Mouse (Mus musculus) cerebellum, adult 18-20 months (tissue): Measurements from ENCODE around the gene Hist1h2bg.
"Not testable (repeated sequence)": the region's sequence is repeated elsewhere in the genome, so short reads cannot be mapped to it uniquely, and the experiment has no call there.

ENCODE experiments used
- DNase-seq, 2 experiments: peaks; one replicate each; pipeline ENCODE4 v3.0.0; 2021

Gene Hist1h2bg

DNA sequence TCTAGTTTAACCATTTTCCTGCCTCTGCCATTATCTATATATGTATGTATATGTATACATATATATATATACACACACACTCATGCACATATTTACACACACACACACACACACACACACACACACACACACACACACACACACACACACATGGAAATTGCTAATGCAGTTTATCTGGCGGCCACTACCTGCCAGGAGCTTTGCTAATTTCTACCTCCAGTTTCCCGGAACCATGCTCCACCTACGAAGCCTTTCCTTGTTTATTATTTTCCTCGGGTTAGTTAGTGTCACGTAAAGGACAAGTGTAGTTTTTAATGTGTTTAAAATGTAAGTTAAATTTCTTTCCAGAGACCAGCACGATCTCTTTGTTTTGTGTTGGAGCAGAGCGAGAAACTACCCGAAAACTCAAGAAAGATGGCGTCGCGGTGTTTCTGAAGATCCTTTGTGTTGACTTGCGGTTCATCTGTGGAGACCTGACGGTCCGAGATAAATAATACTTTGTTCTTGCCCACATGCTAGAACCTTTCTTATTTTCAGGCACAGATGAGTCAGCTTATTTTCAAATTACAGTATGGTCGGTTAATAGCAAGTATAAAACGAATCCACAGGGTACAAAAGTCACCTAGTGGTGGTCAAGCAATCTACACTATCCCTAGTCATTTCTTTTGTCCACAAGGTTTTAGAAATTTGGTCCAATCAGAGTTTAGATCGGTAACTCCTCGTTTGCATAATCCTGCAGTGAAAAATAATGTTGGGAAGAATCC is 8.3 kb upstream of the Hist1h2bg start:
- peak in 1 of 2 experiments; percentile 44 for DNase-seq

DNA sequence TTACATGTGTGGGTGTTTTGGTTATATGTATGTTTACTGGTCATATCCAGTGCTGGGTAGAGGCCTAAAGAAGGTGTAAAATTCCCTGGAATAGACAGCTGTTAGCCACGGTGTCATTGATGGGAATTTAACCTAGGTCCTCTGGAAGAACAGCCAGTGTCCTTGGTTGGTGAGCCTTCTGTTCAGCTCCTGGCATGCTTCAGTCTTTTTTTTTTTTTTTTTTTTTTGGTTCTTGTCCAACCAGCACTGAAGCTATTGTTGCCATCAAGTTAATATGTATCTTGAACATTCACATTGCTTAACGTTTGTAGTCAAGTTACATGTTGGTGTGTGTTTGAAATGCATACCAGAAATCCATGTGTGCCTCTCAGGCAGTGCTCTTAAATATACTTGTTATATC is 6.7 kb upstream of the Hist1h2bg start:
- DNase-seq: no peak

DNA sequence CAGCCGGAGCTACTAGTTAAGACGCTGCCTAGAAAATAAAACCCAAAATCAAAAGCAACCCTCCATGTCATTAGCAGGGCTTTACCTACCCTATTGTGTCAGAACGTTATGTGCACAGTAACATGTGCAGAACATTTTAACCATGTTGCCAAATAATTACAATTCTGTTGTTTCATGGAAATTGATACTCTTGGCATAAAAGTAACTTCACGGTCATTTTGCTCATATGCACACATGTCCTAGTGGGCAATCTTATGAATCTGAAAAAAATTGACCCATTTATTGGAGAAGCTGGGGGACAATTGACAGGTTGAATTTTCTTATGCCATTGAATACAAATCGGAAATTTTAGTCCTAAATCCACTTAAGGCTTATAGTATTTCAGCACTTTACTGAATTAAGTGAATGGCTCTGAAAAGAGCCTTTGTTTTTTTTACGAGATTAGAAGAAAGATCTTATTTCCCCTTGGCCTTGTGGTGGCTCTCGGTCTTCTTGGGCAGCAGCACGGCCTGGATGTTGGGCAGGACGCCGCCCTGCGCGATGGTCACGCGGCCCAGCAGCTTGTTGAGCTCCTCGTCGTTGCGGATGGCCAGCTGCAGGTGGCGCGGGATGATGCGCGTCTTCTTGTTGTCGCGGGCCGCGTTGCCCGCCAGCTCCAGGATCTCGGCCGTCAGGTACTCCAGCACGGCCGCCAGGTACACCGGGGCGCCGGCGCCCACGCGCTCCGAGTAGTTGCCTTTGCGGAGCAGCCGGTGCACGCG is 755 bp upstream of the Hist1h2bg start:
- not testable (repeated sequence) for DNase-seq

DNA sequence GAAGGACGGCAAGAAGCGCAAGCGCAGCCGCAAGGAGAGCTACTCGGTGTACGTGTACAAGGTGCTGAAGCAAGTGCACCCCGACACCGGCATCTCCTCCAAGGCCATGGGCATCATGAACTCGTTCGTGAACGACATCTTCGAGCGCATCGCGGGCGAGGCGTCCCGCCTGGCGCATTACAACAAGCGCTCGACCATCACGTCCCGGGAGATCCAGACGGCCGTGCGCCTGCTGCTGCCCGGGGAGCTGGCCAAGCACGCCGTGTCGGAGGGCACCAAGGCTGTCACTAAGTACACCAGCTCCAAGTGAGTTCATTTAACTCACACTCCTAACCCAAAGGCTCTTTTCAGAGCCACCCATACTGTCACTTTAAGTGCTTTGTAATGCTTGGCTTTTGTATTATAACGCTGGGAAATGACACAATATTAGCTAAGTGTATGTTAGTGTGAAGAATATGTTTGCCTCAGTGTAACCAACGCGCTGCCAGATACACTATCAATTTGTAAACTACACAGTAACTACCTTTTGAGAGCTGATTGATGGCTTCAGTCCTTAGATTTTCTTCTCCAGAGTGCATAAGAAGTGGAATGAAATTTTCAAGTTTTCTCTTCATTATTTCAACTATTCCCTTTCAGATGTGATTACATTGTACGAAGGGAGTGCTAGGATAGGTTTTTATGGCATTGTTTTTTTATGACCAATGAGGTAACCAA is 465 bp downstream of the Hist1h2bg start:
- DNase-seq: peak in 1 of 2 experiments; percentile 19

DNA sequence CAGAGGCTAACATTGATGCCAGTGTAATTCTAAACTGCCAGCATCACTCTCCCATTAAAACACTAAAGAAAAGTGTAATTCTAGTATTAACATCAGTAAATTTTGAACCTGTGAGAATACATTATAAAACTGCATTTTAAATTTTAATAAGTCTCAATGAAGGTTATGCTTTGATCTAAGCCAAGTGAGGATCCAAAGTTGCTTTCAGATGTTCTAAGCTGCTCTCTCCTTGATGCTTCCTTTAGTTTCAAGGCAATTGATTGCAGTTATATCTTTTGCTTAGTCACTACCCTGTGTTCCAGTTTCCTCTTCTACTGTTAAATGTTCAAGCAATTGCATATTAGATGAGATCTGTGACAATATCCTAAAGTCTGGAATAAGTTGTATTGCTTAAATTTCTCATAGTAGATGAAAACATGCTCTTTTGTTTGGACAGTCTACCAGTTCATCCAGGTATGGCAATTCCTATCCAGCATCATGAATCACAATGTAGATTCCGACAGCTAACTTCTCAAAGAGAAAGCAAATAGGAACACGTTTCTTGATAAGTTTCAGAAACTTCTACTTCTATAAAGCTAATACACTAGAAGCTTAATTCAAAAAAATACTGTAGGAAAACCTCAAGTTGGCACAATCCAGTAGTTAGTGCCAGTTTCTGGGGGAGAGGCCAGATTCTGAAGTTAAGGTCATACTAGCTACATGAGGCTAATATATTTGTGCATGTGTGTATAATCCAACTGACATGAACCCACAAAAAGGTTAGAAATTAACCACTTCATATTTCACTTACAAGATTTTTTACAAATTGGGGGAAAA is 1.2 kb downstream of the Hist1h2bg start:
- no peak for DNase-seq

- not testable (repeated sequence) for DNase-seq
Observed at GRCm38 (mm10) chr13:23573034-23573897, 2.1 kb downstream of the Hist1h2bg start.

DNA sequence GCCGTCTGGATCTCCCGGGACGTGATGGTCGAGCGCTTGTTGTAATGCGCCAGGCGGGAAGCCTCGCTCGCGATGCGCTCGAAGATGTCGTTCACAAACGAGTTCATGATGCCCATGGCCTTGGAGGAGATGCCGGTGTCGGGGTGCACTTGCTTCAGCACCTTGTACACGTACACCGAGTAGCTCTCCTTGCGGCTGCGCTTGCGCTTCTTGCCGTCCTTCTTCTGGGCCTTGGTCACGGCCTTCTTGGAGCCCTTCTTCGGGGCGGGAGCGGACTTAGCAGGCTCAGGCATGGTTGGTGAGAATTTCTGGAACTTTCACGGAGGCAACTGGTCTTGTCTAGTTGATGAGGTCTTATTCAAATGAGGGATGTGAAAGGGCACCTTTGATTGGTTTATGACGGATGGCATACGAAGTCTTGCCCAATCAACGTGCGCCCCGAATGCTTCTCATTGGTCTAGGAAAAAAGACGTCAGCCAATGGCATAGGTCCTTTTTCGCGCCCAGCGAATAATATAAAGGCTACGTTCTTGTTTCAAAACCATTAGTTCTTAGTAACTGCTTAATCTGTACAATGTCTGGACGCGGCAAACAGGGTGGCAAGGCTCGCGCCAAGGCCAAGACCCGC is 2.8 kb downstream of the Hist1h2bg start, which contains the start of the genes Hist1h2bf and Hist1h2ad:
Hist1h2bf (minus strand) TSS at position 299 of the 627 bp plus-strand sequence.
Hist1h2ad (plus strand) TSS at position 484 of the 627 bp plus-strand sequence.
- peak; percentile 61 to 64 for DNase-seq

DNA sequence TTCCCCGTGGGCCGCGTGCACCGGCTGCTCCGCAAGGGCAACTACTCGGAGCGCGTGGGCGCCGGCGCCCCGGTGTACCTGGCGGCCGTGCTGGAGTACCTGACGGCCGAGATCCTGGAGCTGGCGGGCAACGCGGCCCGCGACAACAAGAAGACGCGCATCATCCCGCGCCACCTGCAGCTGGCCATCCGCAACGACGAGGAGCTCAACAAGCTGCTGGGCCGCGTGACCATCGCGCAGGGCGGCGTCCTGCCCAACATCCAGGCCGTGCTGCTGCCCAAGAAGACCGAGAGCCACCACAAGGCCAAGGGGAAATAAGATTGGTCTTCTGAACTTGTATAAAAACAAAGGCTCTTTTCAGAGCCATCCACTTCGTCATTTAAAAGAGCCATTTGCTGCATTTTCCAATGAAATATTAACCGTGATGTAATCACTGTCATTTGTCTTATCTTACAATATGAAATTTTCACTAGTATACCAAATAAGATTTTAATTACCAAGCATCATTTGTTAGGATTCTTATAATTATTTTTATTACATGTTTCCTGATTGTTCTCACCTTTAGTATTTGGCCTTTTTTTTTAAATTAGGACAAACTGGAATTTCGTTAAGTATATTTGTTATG is 3.5 kb downstream of the Hist1h2bg start:
- DNase-seq: not testable (repeated sequence)

GRCm38 (mm10) chr13:23575271-23575851 is 4.2 kb downstream of the Hist1h2bg start, which contains the start of gene Hist1h3d:
Hist1h3d (plus strand) TSS chr13:23575763.
- no peak for DNase-seq

DNA sequence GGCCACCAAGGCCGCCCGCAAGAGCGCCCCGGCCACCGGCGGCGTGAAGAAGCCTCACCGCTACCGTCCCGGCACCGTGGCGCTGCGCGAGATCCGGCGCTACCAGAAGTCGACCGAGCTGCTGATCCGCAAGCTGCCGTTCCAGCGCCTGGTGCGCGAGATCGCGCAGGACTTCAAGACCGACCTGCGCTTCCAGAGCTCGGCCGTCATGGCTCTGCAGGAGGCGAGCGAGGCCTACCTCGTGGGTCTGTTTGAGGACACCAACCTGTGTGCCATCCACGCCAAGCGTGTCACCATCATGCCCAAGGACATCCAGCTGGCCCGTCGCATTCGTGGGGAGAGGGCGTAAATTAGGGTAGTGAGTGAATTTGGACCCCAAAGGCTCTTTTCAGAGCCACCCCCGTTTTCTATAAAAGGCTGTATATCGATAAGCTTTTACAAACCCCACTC is 4.7 kb downstream of the Hist1h2bg start:
- not testable (repeated sequence) for DNase-seq

DNA sequence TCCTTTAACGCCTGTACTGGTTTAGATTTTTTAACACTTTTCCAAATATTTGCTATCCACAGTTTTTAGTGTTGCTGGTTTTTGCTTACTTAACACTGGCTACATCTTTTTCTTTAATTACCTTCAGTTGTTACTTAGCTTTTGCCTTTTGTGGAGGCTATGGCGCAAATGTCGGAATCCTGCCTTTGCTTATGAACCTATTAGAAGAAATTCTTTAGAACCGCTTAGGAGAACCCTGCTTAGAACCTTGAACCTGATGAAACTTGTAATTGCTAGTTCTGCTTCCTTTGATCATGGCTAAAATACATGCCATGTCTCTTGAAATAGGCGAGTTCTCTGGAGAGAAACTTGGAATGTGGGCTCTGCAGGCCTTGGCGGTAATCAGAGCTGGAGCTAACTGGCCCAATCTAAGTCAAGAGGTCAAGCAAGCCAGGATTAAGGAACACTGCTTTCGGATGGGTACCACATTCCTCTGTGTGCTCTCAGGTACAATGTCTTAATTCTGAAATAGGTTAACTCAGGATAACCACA is 5.2 kb downstream of the Hist1h2bg start:
- DNase-seq: no peak

GRCm38 (mm10) chr13:23576906-23577639 is 5.9 kb downstream of the Hist1h2bg start:
- no peak for DNase-seq

GRCm38 (mm10) chr13:23577835-23578234 is 6.6 kb downstream of the Hist1h2bg start:
- DNase-seq: no peak

GRCm38 (mm10) chr13:23581408-23582218 is 10.4 kb downstream of the Hist1h2bg start, which contains the start of gene Hist1h4d:
Hist1h4d (plus strand) TSS chr13:23581598.
- DNase-seq: peak; percentile 91

GRCm38 (mm10) chr13:23582219-23583056 is 11.2 kb downstream of the Hist1h2bg start:
- no peak for DNase-seq

DNA sequence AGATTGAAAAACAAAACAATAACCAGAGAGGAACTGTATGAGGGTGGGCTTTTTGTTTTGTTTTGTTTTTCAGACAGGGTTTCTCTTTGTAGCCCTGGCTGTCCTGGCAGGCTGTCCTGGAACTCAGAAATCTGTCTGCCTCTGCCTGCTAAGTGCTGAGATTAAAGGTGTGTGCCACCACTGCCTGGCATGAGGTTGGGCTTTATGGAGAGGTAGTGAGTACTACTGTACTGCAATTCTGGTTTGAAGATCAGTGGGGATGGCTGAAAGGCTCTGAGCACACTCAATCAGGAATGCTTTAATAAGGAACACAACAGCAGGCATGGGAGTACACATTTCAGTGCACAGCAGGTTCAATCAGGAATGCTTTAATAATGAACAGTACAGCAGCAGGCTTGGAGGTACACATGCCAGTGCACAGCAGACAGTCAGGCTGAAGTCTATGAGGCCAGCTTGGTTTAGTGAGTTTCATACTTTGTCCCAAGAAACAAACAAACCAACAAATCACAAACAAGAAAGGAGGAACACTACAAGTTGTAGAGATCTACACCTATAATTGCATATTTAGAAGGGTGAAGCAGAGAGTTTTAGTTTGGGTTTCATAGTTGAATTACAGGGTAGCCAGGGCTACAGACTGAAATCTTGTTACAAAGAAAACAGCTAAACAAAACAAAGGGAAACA is 12.3 kb downstream of the Hist1h2bg start:
- no peak for DNase-seq
